In the genomic region with DNA sequence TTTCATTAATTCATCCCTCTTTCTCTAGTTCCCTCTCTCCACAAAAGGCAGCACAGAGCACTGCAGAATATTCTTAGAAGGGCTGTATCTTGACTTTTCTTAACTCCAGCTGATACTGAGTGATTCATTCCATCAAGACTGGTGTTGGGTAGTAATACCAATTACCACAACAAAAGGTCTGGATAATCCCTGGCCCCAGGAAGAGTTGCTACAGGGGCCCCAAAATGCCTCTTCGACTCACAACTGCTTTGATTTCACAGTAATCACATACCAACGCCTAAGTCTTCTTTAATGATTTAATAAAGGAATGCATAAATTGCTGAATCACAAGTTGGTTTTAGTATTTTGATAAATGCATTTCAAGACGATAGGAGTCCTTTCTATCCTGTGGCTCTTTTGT, we compare ENCODE assay signal across 35 mouse cellular contexts. TPM values are rescaled to one million over a fixed set of nuclear protein-coding genes. Genes with fewer than 3 reads are reported as not detected.
"Had no signal": no experiment of that assay in that cellular context is flagged by ENCODE, and none has a peak within 500 bp of the region (broad histone marks: within the 10 kb centered on the region; RNA-seq: fewer than 3 reads in every experiment).

No protein-coding gene starts in this region.

- H3K9ac ChIP-seq: limb, embryonic 12.5 days; limb, embryonic 13.5 days; limb, embryonic 15.5 days; liver, embryonic 12.5 days; liver, embryonic 13.5 days; liver, embryonic 14.5 days; liver, embryonic 15.5 days; liver, postnatal 0 days; lung, embryonic 14.5 days; lung, embryonic 15.5 days; midbrain, embryonic 12.5 days; midbrain, embryonic 13.5 days; midbrain, embryonic 15.5 days; neural tube, embryonic 12.5 days had no signal

- H3K4me1 ChIP-seq: limb, embryonic 10.5 days; limb, embryonic 12.5 days; limb, embryonic 13.5 days; limb, embryonic 15.5 days; liver, embryonic 15.5 days; lung, embryonic 15.5 days; megakaryocyte, embryonic 14.5 days; midbrain, embryonic 12.5 days; midbrain, embryonic 13.5 days; midbrain, embryonic 15.5 days; neural tube, embryonic 12.5 days had no signal

- DNase-seq: left cerebral cortex, postnatal 4 days; liver; liver, embryonic 13.5 days; liver, postnatal 0 days; lung, adult 18-20 months; lung, adult 2 months; lung, embryonic 14.5 days; lung, postnatal 10 days; lung, postnatal 14 days; lung, postnatal 36 days; lung, postnatal 4 days; midbrain, embryonic 14.5 days had no signal

- H3K27ac ChIP-seq: left cerebral cortex, adult 2 months; limb, embryonic 10.5 days; limb, embryonic 12.5 days; limb, embryonic 13.5 days; limb, embryonic 15.5 days; liver, embryonic 12.5 days; liver, embryonic 13.5 days; liver, embryonic 14.5 days; liver, embryonic 15.5 days; lung, embryonic 15.5 days; macrophage; midbrain, embryonic 12.5 days; midbrain, embryonic 13.5 days; midbrain, embryonic 15.5 days; neural tube, embryonic 12.5 days had no signal

- H3K36me3 ChIP-seq: limb, embryonic 10.5 days; limb, embryonic 12.5 days; limb, embryonic 13.5 days; limb, embryonic 15.5 days; liver, embryonic 12.5 days; liver, embryonic 13.5 days; liver, embryonic 15.5 days; lung, embryonic 15.5 days; midbrain, embryonic 12.5 days; midbrain, embryonic 13.5 days; midbrain, embryonic 15.5 days; neural tube, embryonic 12.5 days had no signal

- H3K9me3 ChIP-seq: limb, embryonic 10.5 days; limb, embryonic 12.5 days; limb, embryonic 13.5 days; limb, embryonic 15.5 days; liver, embryonic 12.5 days; liver, embryonic 13.5 days; liver, embryonic 15.5 days; lung, embryonic 15.5 days; megakaryocyte, embryonic 14.5 days; midbrain, embryonic 12.5 days; midbrain, embryonic 13.5 days; midbrain, embryonic 15.5 days; neural tube, embryonic 12.5 days had no signal

- ATAC-seq: liver, embryonic 12.5 days; liver, postnatal 0 days; lung, postnatal 0 days; midbrain, embryonic 13.5 days; midbrain, embryonic 15.5 days; midbrain, embryonic 16.5 days had no signal

- H3K27me3 ChIP-seq: limb, embryonic 12.5 days; limb, embryonic 13.5 days; limb, embryonic 15.5 days; liver, embryonic 12.5 days; liver, embryonic 13.5 days; liver, embryonic 15.5 days; lung, embryonic 15.5 days; megakaryocyte, embryonic 14.5 days; midbrain, embryonic 12.5 days; midbrain, embryonic 13.5 days; midbrain, embryonic 15.5 days; neural tube, embryonic 12.5 days had no signal

- H3K4me3 ChIP-seq: left cerebral cortex, adult 2 months; limb, embryonic 10.5 days; limb, embryonic 12.5 days; limb, embryonic 13.5 days; limb, embryonic 15.5 days; liver, embryonic 12.5 days; liver, embryonic 13.5 days; liver, embryonic 15.5 days; lung, embryonic 15.5 days; megakaryocyte, embryonic 14.5 days; midbrain, embryonic 12.5 days; midbrain, embryonic 13.5 days; midbrain, embryonic 15.5 days; myocyte; neural tube, embryonic 12.5 days had no signal

- H3K4me2 ChIP-seq: limb, embryonic 12.5 days; limb, embryonic 13.5 days; limb, embryonic 15.5 days; liver, embryonic 11.5 days; liver, embryonic 12.5 days; liver, embryonic 13.5 days; liver, embryonic 15.5 days; lung, embryonic 14.5 days; lung, embryonic 15.5 days; midbrain, embryonic 12.5 days; midbrain, embryonic 13.5 days; midbrain, embryonic 15.5 days; neural tube, embryonic 12.5 days had no signal

RNA-seq across cellular contexts. Expression of gene Kcns3, which starts 21.7 kb away (rescaled TPM):
- total RNA-seq: megakaryocyte progenitor cell, adult 5-6 weeks; megakaryocyte, adult 5-6 weeks; megakaryocyte-erythroid progenitor cell, adult 5-6 weeks; monocyte, adult 5-6 weeks had no signal
- polyA plus RNA-seq: macrophage; midbrain, embryonic 12.5 days; myocyte had no signal
